Mouse (Mus musculus): ENCODE results near the gene 4930474N05Rik. TPM values are rescaled to one million over a fixed set of nuclear protein-coding genes. Genes with fewer than 3 reads are reported as not detected.

Gene 4930474N05Rik
- polyA plus RNA-seq (2014; fragmentation: Illumina TruSeq; extraction: RNeasy Lipid Tissue Mini Kit (QIAGEN cat#74804); ENCODE audit: low read depth, low replicate concordance), result 36.9 TPM

DNA sequence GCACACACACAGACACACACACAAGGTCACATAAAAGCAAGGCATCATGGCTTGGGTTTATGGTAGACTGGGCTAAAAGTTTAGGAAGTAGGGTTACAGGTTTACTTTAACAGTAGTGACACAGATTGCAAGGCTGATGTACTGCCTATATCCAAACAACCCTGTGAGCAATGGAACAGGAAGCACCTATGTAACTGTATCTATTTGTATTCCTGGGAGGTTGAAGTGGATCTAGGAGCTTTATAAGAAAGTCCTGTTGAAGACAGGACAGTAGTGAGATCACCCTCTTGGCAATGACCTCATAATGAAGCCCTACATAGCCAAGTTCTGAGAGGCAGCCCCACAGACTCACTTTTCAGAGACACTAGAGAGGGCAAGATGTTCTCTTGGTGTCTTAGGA, at the start of gene 4930474N05Rik:
4930474N05Rik (plus strand) TSS at position 301 of the 400 bp plus-strand sequence.

